Mouse (Mus musculus) olfactory bulb, adult 2 months (tissue): Measurements from ENCODE around the gene Gm34653.
"Not testable (repeated sequence)": the region's sequence is repeated elsewhere in the genome, so short reads cannot be mapped to it uniquely, and the experiment has no call there.

ENCODE experiments used
- CTCF ChIP-seq: fragments of 200-500 bp; IDR thresholded peaks from 2 replicates; pipeline ENCODE4 v1.5.1; 2012; ENCODE audit warnings: low read depth, mild to moderate bottlenecking, low read length, moderate library complexity; ENCODE audit not compliant: insufficient read depth
- POLR2A ChIP-seq: fragments of 200-500 bp; IDR thresholded peaks from 2 replicates; pipeline ENCODE4 v1.6.1; 2012; ENCODE audit warnings: mild to moderate bottlenecking, low read depth, low read length, moderate library complexity; ENCODE audit not compliant: insufficient read depth

GRCm38 (mm10) chr2:34830066-34830465 lies 2.7 kb upstream of the Gm34653 start:
- not testable (repeated sequence) for TF ChIP-seq CTCF, POLR2A
